Comparison of ENCODE assay signal across 13 mouse cellular contexts in genomic region chr12:75813766-75814165, GRCm38 (mm10).
"Had no signal": no experiment of that assay in that cellular context is flagged by ENCODE, and none has a peak within 500 bp of the region (broad histone marks: within the 10 kb centered on the region; RNA-seq: fewer than 3 reads in every experiment).

No protein-coding gene starts in this region.

- H3K9ac ChIP-seq: kidney, embryonic 15.5 days; liver, embryonic 13.5 days; midbrain, embryonic 13.5 days; stomach, embryonic 15.5 days had no signal

- H3K4me3 ChIP-seq: kidney, embryonic 15.5 days; left cerebral cortex, adult 2 months; liver, embryonic 13.5 days; midbrain, embryonic 13.5 days; stomach, embryonic 15.5 days had no signal

- DNase-seq: kidney, postnatal 10 days; kidney, postnatal 36 days; layer of hippocampus, postnatal 36 days; liver, embryonic 13.5 days; lung, adult 2 months; lung, postnatal 14 days; lung, postnatal 4 days; spleen, adult 18-20 months; thymus, postnatal 4 days had no signal

- H3K36me3 ChIP-seq: kidney, embryonic 15.5 days; liver, embryonic 13.5 days; midbrain, embryonic 13.5 days; stomach, embryonic 15.5 days had no signal

- H3K27ac ChIP-seq: kidney, embryonic 15.5 days; left cerebral cortex, adult 2 months; liver, embryonic 13.5 days; midbrain, embryonic 13.5 days; stomach, embryonic 15.5 days had no signal

- H3K27me3 ChIP-seq: midbrain, embryonic 13.5 days; stomach, embryonic 15.5 days had no signal
